Mouse (Mus musculus) thymus, postnatal 10 days (tissue): ENCODE results near the gene Krt23.

Source experiments
- DNase-seq, 2 experiments: peaks; one replicate each; pipeline ENCODE4 v3.0.0; 2021; ENCODE audit warnings: low spot score in 2 of 2

Gene Krt23

GRCm38 (mm10) chr11:99454044-99454443, 38.9 kb downstream of the Krt23 start:
- no peak for DNase-seq

DNA sequence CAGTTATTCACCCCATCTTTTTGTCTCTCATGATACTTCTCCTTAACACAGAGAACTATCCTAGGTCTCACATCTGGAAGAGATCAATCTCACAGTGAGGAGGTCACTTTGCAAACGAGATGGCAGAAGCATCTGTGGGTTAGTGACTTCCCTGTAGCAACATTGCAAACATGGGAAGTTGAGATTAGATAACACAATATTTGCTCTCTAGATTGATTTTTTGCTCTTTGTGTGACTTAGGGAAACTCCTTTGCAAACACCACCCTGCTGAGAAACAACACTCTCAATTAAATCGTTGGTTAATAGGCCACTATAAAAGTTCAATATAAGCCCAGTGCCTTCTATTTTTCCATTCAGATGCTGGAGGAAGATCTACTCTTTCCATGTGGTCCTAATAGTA, 44.2 kb downstream of the Krt23 start:
- DNase-seq = no peak

DNA sequence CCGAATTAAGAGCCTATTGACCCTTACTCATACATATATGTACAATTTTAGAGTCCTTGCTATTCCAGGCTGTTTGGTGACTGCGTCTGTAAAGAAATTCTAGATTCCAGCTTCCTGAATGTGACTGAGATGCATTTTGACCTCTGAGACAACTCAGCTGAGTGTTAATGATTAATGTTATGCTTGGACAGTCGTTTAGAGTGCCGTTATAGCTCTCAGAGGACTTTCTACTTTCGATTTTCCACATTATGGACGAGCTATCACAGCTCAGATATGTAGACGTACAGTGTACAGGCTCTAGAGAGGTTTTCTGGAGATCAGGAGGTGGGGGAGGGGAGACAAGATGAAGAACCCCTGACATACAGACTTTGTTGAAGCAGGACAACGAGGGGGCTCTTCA, 51.7 kb downstream of the Krt23 start:
- no peak for DNase-seq

- DNase-seq = no peak
Observed at GRCm38 (mm10) chr11:99439465-99439864, 53.5 kb downstream of the Krt23 start.

DNA sequence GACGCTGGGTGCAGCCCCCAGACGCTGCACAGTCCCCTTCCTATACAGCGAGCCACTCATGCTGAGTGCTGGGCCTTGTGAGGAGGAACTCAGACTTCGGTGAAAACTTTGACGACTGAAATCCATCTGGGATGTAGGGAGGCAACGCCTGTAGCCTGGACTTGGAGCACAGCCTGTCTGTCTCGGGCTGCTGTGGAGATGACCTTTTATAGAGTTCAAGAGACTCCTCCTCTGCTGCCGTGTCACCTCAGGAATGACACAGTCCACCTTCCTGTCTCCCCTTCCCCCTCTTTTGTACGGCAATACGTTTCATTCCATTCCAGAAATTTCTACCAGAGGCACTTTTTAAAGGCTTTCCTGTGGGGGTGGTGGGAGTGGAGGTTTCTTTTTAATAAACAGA, 55.0 kb downstream of the Krt23 start, which contains the start of gene Krt20:
TSS of gene Krt20 (minus strand) at position 179 of the 400 bp plus-strand sequence.
- no peak for DNase-seq

GRCm38 (mm10) chr11:99436625-99437024, 56.3 kb downstream of the Krt23 start:
- no peak for DNase-seq

GRCm38 (mm10) chr11:99430670-99431069, 62.3 kb downstream of the Krt23 start:
- DNase-seq = no peak
